Mouse (Mus musculus): ENCODE measurements around the gene Slc39a11.

The Slc39a11 gene

GRCm38 (mm10) chr11:113467313-113467811 lies 182.5 kb downstream of the Slc39a11 start:
- no peak for DNase-seq (ENCODE audit: low spot score in 2 of 2)

GRCm38 (mm10) chr11:113460118-113460517 lies 189.8 kb downstream of the Slc39a11 start:
- DNase-seq (ENCODE audit: low spot score in 2 of 2), result no peak

- DNase-seq (ENCODE audit: low spot score in 2 of 2), result no peak
Measured at GRCm38 (mm10) chr11:113458582-113459210, 191.2 kb downstream of the Slc39a11 start.

DNA sequence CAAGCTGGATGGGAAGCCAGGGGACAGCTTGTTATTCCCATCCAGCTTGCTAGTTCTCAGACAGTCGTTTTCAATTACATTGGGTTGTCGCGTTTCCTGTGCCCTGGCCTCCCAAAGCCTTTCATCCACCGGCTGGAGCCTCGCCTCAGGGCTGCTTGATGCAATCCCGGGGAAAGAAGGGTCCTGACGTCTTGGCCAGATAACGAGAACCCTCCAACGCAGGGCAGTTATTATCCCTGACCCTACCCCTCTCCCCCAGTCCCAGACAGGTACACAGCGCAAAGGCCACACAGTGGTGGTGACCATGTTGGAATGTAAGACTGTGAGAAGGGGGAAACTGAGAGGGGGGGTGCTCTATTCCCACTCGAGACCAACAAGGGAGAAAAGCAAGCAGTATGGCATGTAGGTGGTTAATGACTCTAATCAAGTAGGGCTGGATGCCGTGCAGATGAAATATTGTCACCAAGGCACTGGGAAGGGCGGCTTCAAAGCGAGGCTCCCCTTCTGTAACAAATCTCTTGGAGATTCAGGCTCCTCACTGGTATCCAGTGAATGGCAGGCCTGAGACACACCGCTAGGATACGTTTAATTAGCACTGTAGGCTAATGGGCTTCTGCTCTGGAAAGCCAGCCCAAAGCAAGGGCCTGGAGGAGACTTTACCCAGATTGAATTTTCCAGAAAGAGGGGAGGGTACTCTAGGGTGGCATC lies 196.9 kb downstream of the Slc39a11 start:
- DNase-seq (ENCODE audit: low spot score in 2 of 2), result no peak

DNA sequence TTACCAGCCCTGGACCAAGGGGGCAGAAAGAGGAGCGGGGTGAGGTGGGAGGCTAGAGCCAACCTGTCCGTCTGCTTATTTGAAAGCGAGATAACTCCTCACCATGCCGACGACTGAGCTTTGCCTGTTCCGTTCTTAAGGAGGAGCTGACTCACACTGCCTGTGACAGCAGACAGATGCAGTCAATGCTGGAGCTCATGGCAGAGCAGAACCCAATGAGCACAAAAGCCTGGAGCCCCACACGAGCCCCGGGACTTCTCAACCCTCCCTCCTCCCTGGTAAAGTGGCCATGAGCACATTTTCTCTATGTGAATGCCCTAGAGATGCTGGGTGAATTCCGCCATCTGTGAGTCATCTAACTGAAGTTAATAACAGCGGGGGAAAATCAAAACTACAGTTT lies 198.6 kb downstream of the Slc39a11 start:
- no peak for DNase-seq (ENCODE audit: low spot score in 2 of 2)

DNA sequence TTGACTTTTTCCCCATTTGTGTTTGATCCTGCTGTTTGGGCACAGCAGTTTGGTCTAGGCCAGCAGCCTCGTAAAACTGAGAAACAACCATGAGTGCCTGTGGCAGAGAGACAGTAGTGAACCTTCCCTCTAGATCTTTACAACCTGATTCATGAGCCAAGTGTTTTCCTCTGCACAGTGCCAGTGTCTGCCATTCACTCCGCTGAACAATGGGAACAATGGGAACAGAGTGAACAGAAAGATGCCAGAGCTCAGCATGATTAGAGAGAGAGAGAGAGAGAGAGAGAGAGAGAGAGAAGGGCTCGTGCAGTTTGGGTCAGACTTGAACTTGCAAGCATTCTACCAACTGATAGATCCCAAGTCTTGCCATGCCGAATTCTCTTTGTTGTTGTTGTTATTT lies 199.2 kb downstream of the Slc39a11 start:
- DNase-seq (ENCODE audit: low spot score in 2 of 2), result no peak

DNA sequence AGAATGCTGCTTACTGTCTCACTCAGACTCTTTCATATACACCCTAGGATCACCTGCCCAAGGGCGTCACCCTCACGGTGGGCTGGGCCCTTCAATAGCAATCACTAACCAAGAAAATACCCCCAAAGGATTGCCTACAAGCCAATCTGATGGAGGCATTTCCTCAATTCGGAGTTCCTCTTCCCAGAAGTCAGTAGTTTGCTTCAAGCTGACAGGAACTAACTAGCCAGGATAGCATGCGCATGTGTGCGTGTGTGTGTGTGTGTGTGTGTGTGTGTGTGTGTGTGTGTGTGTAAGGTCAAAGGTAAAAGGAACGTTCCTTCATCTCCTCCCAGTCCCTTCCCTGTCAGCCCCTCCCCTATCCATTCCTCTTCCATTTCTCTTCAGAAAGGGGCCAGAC lies 199.9 kb downstream of the Slc39a11 start:
- DNase-seq (ENCODE audit: low spot score in 2 of 2), result no peak

- DNase-seq (ENCODE audit: low spot score in 2 of 2), result no peak
Measured at GRCm38 (mm10) chr11:113442036-113442435, 207.8 kb downstream of the Slc39a11 start.

- DNase-seq (ENCODE audit: low spot score in 2 of 2), result no peak
Measured at GRCm38 (mm10) chr11:113439328-113440030, 210.4 kb downstream of the Slc39a11 start.

- no peak for DNase-seq (ENCODE audit: low spot score in 2 of 2)
Measured at GRCm38 (mm10) chr11:113438915-113439314, 211.0 kb downstream of the Slc39a11 start.

DNA sequence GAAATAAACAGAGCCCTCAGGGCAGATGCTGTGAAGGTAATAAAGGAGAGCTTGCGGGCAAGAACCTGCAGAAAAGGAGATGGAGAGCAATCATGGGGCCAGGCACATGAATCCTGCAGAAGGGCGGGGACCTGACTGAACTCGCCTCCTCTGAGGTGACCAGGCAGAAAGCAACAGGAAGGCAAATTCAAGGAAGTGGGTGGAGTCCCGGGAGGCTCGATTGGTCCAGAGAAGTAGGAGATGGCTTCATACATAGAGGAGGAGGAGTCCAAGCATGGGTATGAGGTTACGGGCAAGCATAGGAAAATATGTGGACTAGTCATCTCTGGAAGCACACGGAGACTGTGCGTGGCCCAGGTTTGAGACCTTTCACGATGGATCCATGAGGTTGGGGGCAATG lies 212.5 kb downstream of the Slc39a11 start:
- no peak for DNase-seq (ENCODE audit: low spot score in 2 of 2)

- DNase-seq (ENCODE audit: low spot score in 2 of 2), result no peak
Measured at GRCm38 (mm10) chr11:113436299-113436698, 213.6 kb downstream of the Slc39a11 start.

GRCm38 (mm10) chr11:113435696-113436095 lies 214.2 kb downstream of the Slc39a11 start:
- DNase-seq (ENCODE audit: low spot score in 2 of 2), result no peak

DNA sequence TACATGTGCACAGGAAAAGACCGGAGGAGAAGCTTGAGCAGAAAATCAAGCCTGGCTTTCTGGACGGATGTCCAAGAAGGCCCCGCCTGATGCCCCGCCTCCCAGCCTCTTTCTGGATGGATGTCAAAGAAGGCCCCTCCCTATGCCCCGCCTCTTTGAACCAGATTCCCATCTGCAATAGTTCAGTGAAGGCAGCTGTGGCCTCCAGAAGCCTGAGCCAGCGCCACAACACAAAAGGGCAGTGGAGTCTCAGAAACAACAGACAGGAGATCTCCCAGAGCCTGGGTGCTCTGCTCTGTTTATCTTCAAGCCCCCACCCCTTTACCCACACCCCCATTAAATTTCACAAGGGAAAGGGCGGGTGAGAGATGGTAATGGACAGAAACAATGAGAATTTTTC lies 218.7 kb downstream of the Slc39a11 start:
- no peak for DNase-seq (ENCODE audit: low spot score in 2 of 2)

DNA sequence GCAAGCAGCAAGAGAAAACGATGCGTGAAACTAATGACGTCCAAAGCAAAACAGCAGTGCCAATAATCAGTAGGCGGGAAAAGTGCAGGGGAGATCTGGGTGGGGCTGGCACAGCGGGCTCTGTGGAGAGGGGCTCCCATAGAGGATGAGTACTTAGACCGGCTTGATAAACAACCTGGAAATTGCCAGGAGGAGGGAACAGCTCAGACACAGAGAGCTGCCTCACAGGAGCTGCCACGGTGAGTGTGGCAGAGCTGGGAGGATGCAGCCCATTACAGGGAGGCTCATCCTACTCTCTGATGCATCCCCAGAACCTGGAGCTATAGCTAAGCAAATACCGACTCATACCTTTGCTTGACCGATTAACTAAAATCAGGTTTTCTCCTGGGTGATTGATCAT lies 224.0 kb downstream of the Slc39a11 start:
- no peak for DNase-seq (ENCODE audit: low spot score in 2 of 2)

DNA sequence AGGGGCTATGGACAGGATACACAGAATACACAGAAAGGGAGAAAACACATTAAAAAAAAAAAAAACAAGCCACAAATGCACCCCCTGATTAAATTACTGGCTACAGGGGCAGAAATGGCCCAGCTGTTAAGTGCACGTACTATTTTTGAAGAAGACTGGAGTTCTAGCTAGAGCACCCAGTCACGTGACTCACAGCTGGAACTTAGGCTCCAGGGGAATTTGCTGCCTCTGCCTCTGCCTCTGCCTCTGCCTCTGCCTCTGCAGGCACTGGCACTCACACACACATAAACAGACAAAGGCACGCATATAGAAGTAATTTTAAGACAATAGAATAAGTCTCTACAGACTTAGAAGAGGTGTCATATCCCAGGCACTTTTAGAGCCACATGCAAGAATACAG lies 224.4 kb downstream of the Slc39a11 start:
- no peak for DNase-seq (ENCODE audit: low spot score in 2 of 2)

- no peak for DNase-seq (ENCODE audit: low spot score in 2 of 2)
Measured at GRCm38 (mm10) chr11:113424765-113425164, 225.1 kb downstream of the Slc39a11 start.

- DNase-seq (ENCODE audit: low spot score in 2 of 2), result no peak
Measured at GRCm38 (mm10) chr11:113422598-113422997, 227.3 kb downstream of the Slc39a11 start.

GRCm38 (mm10) chr11:113418921-113419655 lies 230.8 kb downstream of the Slc39a11 start:
- no peak for DNase-seq (ENCODE audit: low spot score in 2 of 2)

- DNase-seq (ENCODE audit: low spot score in 2 of 2), result no peak
Measured at GRCm38 (mm10) chr11:113417948-113418347, 231.9 kb downstream of the Slc39a11 start.

DNA sequence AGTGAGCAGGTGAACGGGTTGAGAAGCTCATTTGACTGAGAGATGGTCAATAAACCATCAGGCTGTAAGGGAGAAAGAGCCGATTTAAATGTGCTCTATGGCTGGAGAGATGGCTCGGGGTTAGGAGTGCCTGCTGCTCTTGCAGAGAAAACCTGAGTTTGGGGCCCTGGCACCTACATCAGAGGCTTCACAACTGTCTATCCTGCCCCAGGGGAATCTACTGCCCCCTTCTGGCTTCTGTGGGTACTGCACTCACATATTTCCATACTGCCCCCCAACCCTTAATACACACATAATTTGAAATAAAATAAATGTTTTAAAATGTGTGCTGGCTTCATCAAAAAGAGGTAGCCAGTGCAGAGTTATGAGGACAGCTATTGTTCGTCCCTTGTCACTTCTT lies 237.3 kb downstream of the Slc39a11 start:
- DNase-seq (ENCODE audit: low spot score in 2 of 2), result no peak

GRCm38 (mm10) chr11:113411798-113412197 lies 238.1 kb downstream of the Slc39a11 start:
- DNase-seq (ENCODE audit: low spot score in 2 of 2), result no peak

All from spleen, postnatal 4 days (tissue).